Mouse (Mus musculus) lung, postnatal 0 days (tissue): ENCODE measurements at regions not wholly inside any gene's neighbourhood (a gene's known extent, or its start where the extent isn't known, plus 50 kb on each side); places are given as distances from the start of the nearest gene placed in this dataset.

Experiments used
- ATAC-seq: fragments of 200-750 bp; cut with Nextera tagmentation; 2 replicates; pipeline ENCODE4 v1.8.0; 2017; ENCODE audit warnings: moderate library complexity
- DNase-seq: peaks from one replicate; pipeline ENCODE4 v3.0.0-alpha.2; 2016; ENCODE audit warnings: low spot score
- H3K27ac ChIP-seq: fragments of 300-500 bp; sonication (generic); 2 replicates; pipeline ENCODE4 v1.5.1; 2014; ENCODE audit warnings: antibody characterized with exemption, mild to moderate bottlenecking, low read length, mixed read lengths
- H3K27me3 ChIP-seq: fragments of 300-500 bp; sonication (generic); replicated peaks from 2 replicates; pipeline ENCODE4 v1.6.1; 2014; ENCODE audit warnings: low read length, mixed read lengths; ENCODE audit not compliant: insufficient read depth
- H3K36me3 ChIP-seq: fragments of 300-500 bp; sonication (generic); 2 replicates; pipeline ENCODE4 v1.6.1; 2014; ENCODE audit warnings: low read length, mixed read lengths; ENCODE audit not compliant: insufficient read depth
- H3K4me1 ChIP-seq: fragments of 300-500 bp; sonication (generic); 2 replicates; pipeline ENCODE4 v1.6.1; 2014; ENCODE audit warnings: antibody characterized with exemption, low read depth, low read length, mixed read lengths; ENCODE audit not compliant: insufficient read depth
- H3K4me2 ChIP-seq: fragments of 300-500 bp; sonication (generic); replicated peaks from 2 replicates; pipeline ENCODE4 v1.6.1; 2014; ENCODE audit warnings: low read depth, mild to moderate bottlenecking, low read length, moderate library complexity, mixed read lengths
- H3K4me3 ChIP-seq: fragments of 300-500 bp; sonication (generic); 2 replicates; pipeline ENCODE4 v1.5.1; 2014; ENCODE audit warnings: low read depth, low read length
- H3K9ac ChIP-seq: fragments of 300-500 bp; sonication (generic); replicated peaks from 2 replicates; pipeline ENCODE4 v1.6.1; 2014; ENCODE audit warnings: low read depth, mild to moderate bottlenecking
- H3K9me3 ChIP-seq: fragments of 300-500 bp; sonication (generic); 2 replicates; pipeline ENCODE4 v1.6.1; 2016; ENCODE audit warnings: low read length, mixed read lengths
- CTCF ChIP-seq: IDR thresholded peaks from 2 replicates; pipeline ENCODE4 v1.5.1; 2016; ENCODE audit warnings: antibody characterized with exemption, mild to moderate bottlenecking
- EP300 ChIP-seq: IDR thresholded peaks from 2 replicates; pipeline ENCODE4 v1.6.1; 2016; ENCODE audit warnings: antibody characterized with exemption, mild to moderate bottlenecking, control low read depth
- WGBS: fragments of 180-500 bp; shearing (Covaris S2); extraction: QIAGEN DNeasy Blood & Tissue Kit; methylation state at CpG from one replicate; pipeline ENCODE4 v1.1.7; 2014; 5-methylcytosine and 5-hydroxymethylcytosine counted together

GRCm38 (mm10) chr13:113536306-113536705 lies 82.1 kb downstream of the Snx18 start:
- H3K27ac ChIP-seq, result no peak overlapping the region
- no peaks in the 10 kb centered on the region for H3K36me3 ChIP-seq
- H3K9me3 ChIP-seq, result no peaks in the 10 kb centered on the region
- H3K9ac ChIP-seq, result no peak overlapping the region
- no peak for ATAC-seq
- TF ChIP-seq EP300 (no peak), CTCF (no peak)
- 83% methylated on average over 3 of the region's 4 CpGs for WGBS
- H3K4me3 ChIP-seq, result no peak overlapping the region
- H3K4me2 ChIP-seq, result no peak overlapping the region
- H3K4me1 ChIP-seq, result no peaks in the 10 kb centered on the region
- H3K27me3 ChIP-seq, result no peaks in the 10 kb centered on the region
- DNase-seq, result no peak

DNA sequence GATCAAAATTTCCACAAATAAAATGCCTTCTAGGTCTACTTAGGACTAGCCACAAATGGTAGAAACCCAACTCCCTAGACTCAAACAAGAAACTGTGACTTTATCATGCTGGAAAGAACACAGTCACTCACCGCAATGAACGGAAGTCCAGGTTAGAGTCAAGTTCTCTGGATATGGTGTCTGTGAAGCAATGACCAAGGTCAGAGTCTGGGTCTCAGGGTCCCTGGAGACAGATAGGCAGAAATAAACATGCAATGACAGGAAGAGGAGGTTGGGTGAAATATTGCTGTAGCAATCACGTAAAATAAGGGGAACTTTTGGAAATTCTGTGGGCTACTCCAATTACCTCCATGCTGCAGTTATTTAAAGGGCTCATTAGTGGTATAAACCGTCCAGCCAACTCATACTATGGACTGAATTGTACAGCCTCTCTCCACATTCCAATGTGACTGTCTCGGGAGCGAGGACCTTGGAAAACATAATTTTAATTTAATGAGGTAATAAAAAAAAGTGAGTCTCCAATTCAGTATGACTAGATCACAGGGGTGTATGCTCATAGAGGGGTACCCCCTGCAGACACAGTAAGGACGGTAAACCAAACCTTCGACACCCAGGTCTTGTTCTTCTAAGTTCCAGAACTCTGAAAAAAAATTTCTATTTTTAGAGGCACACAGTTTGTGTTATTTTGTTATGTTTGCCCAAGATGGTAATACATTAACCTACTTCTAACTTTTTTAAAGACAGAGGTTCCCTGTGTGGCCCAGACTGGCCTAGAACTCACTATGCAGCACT lies 83.5 kb downstream of the Snx18 start:
- 78% methylated on average over 8 of the region's 8 CpGs for WGBS
- Histone ChIP-seq H3K4me2 (no peak overlapping the region), H3K4me1 (no peaks in the 10 kb centered on the region), H3K9ac (no peak overlapping the region), H3K4me3 (no peak overlapping the region), H3K36me3 (no peaks in the 10 kb centered on the region), H3K9me3 (no peaks in the 10 kb centered on the region), H3K27ac (no peak overlapping the region), H3K27me3 (no peaks in the 10 kb centered on the region)
- DNase-seq, result no peak
- TF ChIP-seq CTCF, result no peak
- TF ChIP-seq EP300, result no peak
- ATAC-seq, result no peak

GRCm38 (mm10) chr13:113533884-113534445 lies 84.4 kb downstream of the Snx18 start:
- H3K4me2 ChIP-seq, result no peak overlapping the region
- no peaks in the 10 kb centered on the region for H3K9me3 ChIP-seq
- ATAC-seq (no peak), DNase-seq (no peak)
- TF ChIP-seq CTCF (no peak), EP300 (no peak)
- no peaks in the 10 kb centered on the region for H3K4me1 ChIP-seq
- no peak overlapping the region for H3K4me3 ChIP-seq
- H3K9ac ChIP-seq, result no peak overlapping the region
- H3K27ac ChIP-seq, result no peak overlapping the region
- 58% methylated on average over 4 of the region's 4 CpGs for WGBS
- H3K27me3 ChIP-seq, result no peaks in the 10 kb centered on the region
- no peaks in the 10 kb centered on the region for H3K36me3 ChIP-seq

DNA sequence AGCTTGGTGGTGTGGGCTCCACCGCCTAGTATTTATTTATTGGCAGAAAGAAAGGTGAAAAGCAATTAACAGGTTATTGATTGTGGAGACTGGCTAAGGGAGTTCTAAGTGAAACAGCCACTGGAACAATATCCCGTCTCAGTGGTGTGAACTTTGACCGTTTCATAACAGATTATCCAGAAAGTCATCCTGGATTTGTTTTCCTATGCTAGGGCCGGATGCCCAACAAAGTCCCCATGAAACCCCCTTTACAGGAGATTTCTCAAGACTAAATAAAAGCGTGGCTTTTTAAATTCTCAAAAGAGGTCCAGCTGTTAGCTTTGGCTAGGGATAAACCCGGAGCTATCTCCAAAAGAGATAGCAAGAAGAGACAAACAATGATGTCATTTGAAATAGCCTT lies 91.4 kb downstream of the Snx18 start:
- ATAC-seq (no peak), DNase-seq (no peak)
- H3K27me3 ChIP-seq, result no peaks in the 10 kb centered on the region
- H3K4me3 ChIP-seq, result no peak overlapping the region
- H3K36me3 ChIP-seq, result no peaks in the 10 kb centered on the region
- no peak overlapping the region for H3K9ac ChIP-seq
- no peak overlapping the region for H3K4me2 ChIP-seq
- no peak for TF ChIP-seq EP300
- TF ChIP-seq CTCF, result no peak
- H3K27ac ChIP-seq, result no peak overlapping the region
- no peaks in the 10 kb centered on the region for H3K9me3 ChIP-seq
- H3K4me1 ChIP-seq, result no peaks in the 10 kb centered on the region
- 65% methylated on average over 6 of the region's 6 CpGs for WGBS

DNA sequence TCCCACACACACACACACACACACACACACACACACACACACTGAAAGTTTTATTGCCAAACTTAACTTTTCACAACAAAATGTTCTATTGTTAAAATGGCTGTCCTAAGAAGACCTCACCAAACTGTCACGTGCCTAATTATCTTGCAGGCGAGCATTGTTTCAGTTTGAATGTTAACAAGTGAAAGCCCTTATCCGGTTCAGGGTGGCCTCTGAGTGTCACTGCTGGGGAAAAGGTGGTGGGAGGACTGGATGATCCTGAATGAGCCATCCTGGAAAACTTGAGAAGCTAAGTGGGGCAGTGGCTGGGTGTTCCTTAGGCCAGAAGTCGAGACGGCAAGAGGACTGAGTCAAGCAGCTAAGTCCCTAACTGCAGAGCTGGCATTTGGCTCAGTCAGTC lies 94.9 kb downstream of the Snx18 start:
- no peaks in the 10 kb centered on the region for H3K9me3 ChIP-seq
- ATAC-seq (no peak), DNase-seq (no peak)
- no peaks in the 10 kb centered on the region for H3K36me3 ChIP-seq
- WGBS, result 72% methylated on average over 5 of the region's 5 CpGs
- no peak overlapping the region for H3K4me2 ChIP-seq
- no peak overlapping the region for H3K27ac ChIP-seq
- no peaks in the 10 kb centered on the region for H3K27me3 ChIP-seq
- no peak for TF ChIP-seq EP300
- no peak for TF ChIP-seq CTCF
- H3K4me3 ChIP-seq, result no peak overlapping the region
- H3K9ac ChIP-seq, result no peak overlapping the region
- no peaks in the 10 kb centered on the region for H3K4me1 ChIP-seq

DNA sequence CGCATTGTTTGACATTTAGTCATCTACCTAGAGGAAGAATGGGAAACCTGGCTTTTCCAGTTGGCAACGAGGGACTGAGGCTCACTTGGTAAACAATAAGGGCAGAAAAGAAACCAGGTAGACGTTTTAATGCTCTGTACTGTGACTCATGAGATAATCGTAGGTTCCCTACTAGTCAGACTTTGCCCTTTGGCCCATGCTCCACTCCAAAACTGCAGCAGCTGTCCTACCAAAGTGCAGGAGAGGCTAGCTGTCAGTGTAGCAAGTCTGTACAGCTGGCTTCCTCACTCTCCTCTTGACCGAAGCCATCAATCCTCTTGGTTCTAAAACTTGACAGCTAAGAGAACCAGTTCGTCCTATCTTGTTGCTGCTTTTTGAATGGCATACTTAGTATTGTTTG lies 100.2 kb downstream of the Snx18 start:
- no peak for DNase-seq
- WGBS, result 69% methylated on average over 6 of the region's 6 CpGs
- no peak for ATAC-seq

More for the DNA sequence above, 100.2 kb downstream of the Snx18 start:
- TF ChIP-seq EP300 (no peak), CTCF (no peak)
- no peaks in the 10 kb centered on the region for H3K9me3 ChIP-seq
- H3K4me1 ChIP-seq, result peaks cover 6% of the 10 kb centered on the region
- no peaks in the 10 kb centered on the region for H3K27me3 ChIP-seq
- H3K36me3 ChIP-seq, result no peaks in the 10 kb centered on the region
- no peak overlapping the region for H3K4me3 ChIP-seq
- H3K9ac ChIP-seq, result no peak overlapping the region
- H3K27ac ChIP-seq, result no peak overlapping the region
- H3K4me2 ChIP-seq, result no peak overlapping the region
